Mouse (Mus musculus): ENCODE data around the gene Smok3b. TPM values are rescaled to one million over a fixed set of nuclear protein-coding genes. Genes with fewer than 3 reads are reported as not detected.

Smok3b gene
- polyA plus RNA-seq (2012; rRNA removed), result not detected in 2 replicates

DNA sequence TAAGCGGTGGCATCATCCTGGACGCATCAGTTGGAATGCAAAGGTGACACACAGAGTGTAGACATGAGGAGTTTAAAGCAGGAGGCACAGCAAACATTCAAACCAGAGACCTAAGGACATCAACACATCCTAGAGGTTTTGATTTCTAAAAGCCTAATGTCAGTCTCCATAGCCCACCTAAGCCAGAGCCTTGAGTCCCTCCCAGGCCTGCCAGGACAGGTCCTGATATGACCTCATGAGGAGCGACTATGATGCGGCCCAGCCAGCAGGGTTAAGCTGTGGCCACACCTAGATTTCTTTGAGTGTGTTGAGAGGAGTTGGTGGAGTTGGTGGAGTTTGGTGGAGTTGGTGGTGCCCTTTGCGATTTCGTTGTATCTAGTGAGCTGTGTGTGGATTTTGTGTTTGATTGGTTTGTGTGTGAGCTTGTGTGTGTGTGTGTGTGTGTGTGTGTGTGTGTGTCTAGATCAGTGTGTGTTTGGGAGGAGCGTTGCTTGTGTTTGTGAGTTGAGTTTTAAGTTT is at the start of gene Smok3b, which contains the start of gene Smok3a:
Gene Smok3b, plus strand, starts transcription at position 469 of the 519 bp plus-strand sequence.
Gene Smok3a, plus strand, starts transcription at position 301 of the 519 bp plus-strand sequence.

DNA sequence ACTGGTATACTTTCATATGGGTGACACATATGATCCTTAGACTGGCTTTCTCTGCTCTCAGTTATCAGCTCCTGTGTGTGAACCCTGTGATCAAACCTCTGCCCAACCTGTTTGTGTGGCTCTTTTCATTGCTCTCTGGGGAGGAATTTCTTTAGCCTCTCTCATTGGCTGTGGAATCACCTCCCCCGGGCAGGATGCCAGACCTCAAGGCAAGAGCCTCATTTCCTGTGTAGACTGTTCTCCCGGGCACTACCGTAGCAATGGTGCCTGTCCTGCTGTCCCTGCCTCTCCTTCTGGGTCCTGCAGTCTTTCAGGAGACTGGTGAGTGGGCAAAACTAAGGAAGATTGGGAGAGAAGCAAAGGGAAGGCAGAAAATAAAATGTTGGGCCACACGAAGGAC is 39.9 kb upstream of the Smok3b start, which contains the start of gene Azgp1:
Gene Azgp1, plus strand, starts transcription at position 221 of the 400 bp plus-strand sequence.

DNA sequence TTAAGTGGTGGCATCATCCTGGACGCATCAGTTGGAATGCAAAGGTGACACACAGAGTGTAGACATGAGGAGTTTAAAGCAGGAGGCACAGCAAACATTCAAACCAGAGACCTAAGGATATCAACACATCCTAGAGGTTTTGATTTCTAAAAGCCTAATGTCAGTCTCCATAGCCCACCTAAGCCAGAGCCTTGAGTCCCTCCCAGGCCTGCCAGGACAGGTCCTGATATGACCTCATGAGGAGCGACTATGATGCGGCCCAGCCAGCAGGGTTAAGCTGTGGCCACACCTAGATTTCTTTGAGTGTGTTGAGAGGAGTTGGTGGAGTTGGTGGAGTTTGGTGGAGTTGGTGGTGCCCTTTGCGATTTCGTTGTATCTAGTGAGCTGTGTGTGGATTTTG is 31.7 kb downstream of the Smok3b start, which contains the start of gene Smok3c:
Gene Smok3c, plus strand, starts transcription at position 301 of the 400 bp plus-strand sequence.

DNA sequence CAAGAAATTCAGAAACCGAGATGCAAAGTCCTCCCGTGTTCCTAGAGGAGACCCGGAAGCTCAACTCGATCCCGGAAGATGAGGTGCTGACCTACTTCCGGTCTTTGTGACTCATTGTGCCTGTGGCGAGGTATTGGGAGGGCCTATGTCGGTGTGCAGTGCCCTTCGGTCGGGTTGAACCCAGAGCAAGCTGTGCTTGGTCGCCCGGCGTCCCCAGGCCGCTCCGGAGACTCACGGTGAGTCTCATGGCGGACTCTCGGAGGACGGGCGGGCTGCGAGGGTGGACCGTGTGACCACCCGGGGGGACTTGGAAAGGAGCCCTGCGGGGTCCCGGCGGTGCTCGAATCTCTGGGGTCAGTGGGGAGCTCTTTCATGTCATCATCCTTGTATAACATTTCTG is 63.8 kb downstream of the Smok3b start, which contains the start of gene Zkscan1:
Gene Zkscan1, plus strand, starts transcription at position 89 of the 400 bp plus-strand sequence.

Other genes with a start within 250 kb of the Smok3b start
- 57.8 and 59.4 TPM in 2 replicates for gene Ppp1r35, start 242.6 kb upstream of the Smok3b start, polyA plus RNA-seq (2012; rRNA removed)
- gene Mepce, start 233.8 kb upstream of the Smok3b start, polyA plus RNA-seq (2012; rRNA removed), result 33.8 and 34.4 TPM in 2 replicates
- 0.28 and 0.30 TPM in 2 replicates for gene Zcwpw1, start 233.6 kb upstream of the Smok3b start, polyA plus RNA-seq (2012; rRNA removed)
- gene Pilra, start 185.1 kb upstream of the Smok3b start, polyA plus RNA-seq (2012; rRNA removed), result 1.3 and 3.1 TPM in 2 replicates
- 1.7 and 2.0 TPM in 2 replicates for gene Pilrb1, start 163.3 kb upstream of the Smok3b start, polyA plus RNA-seq (2012; rRNA removed)
- 2.7 and 2.8 TPM in 2 replicates for gene Pilrb2, start 149.6 kb upstream of the Smok3b start, polyA plus RNA-seq (2012; rRNA removed)
- 5.7 and 7.1 TPM in 2 replicates for gene Cyp3a13, start 99.8 kb upstream of the Smok3b start, polyA plus RNA-seq (2012; rRNA removed)
- gene Gjc3, start 58.3 kb upstream of the Smok3b start, polyA plus RNA-seq (2012; rRNA removed), result 0.12 and 0.35 TPM in 2 replicates
- 0.88 and 1.7 TPM in 2 replicates for gene Azgp1, start 39.9 kb upstream of the Smok3b start, polyA plus RNA-seq (2012; rRNA removed)
- gene Smok3a, start 168 bp upstream of the Smok3b start, polyA plus RNA-seq (2012; rRNA removed), result not detected in 2 replicates
- not detected in 2 replicates for gene Smok3c, start 31.8 kb downstream of the Smok3b start, polyA plus RNA-seq (2012; rRNA removed)
- 3.5 and 4.0 TPM in 2 replicates for gene Zkscan1, start 63.7 kb downstream of the Smok3b start, polyA plus RNA-seq (2012; rRNA removed)
- 5.9 and 6.5 TPM in 2 replicates for gene Zscan21, start 95.5 kb downstream of the Smok3b start, polyA plus RNA-seq (2012; rRNA removed)
- 2.3 and 2.9 TPM in 2 replicates for gene Zfp113, start 134.3 kb downstream of the Smok3b start, polyA plus RNA-seq (2012; rRNA removed)
- 61.9 and 65.8 TPM in 2 replicates for gene Cops6, start 139.6 kb downstream of the Smok3b start, polyA plus RNA-seq (2012; rRNA removed)
- 24.4 and 31.9 TPM in 2 replicates for gene Ap4m1, start 150.6 kb downstream of the Smok3b start, polyA plus RNA-seq (2012; rRNA removed)
- gene Mcm7, start 151.0 kb downstream of the Smok3b start, polyA plus RNA-seq (2012; rRNA removed), result 24.7 and 26.8 TPM in 2 replicates
- 39.3 and 55.2 TPM in 2 replicates for gene Taf6, start 166.0 kb downstream of the Smok3b start, polyA plus RNA-seq (2012; rRNA removed)
- 2.9 and 3.3 TPM in 2 replicates for gene Cnpy4, start 166.1 kb downstream of the Smok3b start, polyA plus RNA-seq (2012; rRNA removed)
- 7.7 and 9.6 TPM in 2 replicates for gene Mblac1, start 172.9 kb downstream of the Smok3b start, polyA plus RNA-seq (2012; rRNA removed)
- 1.8 and 2.0 TPM in 2 replicates for gene Nxpe5, start 204.5 kb downstream of the Smok3b start, polyA plus RNA-seq (2012; rRNA removed)
- gene Lamtor4, start 234.1 kb downstream of the Smok3b start, polyA plus RNA-seq (2012; rRNA removed), result 176 and 202 TPM in 2 replicates
- 60.0 and 79.7 TPM in 2 replicates for gene BC037034, start 242.6 kb downstream of the Smok3b start, polyA plus RNA-seq (2012; rRNA removed)

Data from colon, adult 2 months (tissue).